Mouse (Mus musculus): Measurements from ENCODE around the gene Zcchc10.
"Not testable (repeated sequence)": the region's sequence is repeated elsewhere in the genome, so short reads cannot be mapped to it uniquely, and the experiment has no call there.

Gene Zcchc10

DNA sequence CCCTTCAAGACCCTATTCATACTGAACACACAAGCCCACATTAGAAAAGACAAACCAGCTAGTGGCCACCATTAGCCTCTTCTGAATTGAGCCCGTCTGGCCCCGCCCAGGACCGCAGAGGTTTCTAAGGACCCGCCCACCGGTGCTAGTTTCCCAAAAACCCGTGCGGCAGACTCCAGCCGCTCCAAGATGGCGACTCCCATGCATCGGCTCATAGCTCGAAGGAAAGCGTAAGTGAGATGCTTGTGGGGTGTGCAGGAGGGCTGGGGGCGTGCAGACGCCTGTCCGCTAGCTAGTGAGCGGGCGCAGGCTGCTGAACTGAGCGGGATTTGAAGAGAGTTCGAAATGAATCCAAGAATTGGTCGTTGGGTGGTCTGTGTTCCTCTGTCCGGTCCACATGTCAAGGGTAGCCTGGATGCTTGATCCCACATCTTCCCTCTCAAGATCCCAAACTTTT lies at the start of gene Zcchc10:
Gene Zcchc10 (plus strand): TSS at position 168 of the 457 bp plus-strand sequence.
- peak; percentile 88 for DNase-seq (ENCODE audit: inconsistent ontology term)

DNA sequence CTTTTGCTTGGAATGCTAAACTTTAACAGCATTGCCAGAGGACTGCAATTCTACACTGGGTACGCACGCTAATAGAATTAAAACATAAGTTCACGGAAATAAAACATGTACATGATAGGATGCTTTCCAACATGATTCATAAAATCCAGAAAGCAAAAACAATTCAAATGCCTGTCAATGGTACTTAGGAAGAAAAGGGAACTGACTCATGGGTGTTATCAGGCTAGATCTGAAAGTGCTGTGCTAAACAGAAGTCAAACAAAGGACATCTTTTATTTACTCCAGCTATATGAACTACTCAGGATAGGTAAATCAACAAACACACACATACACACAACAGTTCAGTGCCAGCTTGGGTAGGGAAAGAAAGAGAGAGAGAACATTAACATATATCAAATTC lies 49.1 kb upstream of the Zcchc10 start:
- DNase-seq (ENCODE audit: inconsistent ontology term) = no peak

DNA sequence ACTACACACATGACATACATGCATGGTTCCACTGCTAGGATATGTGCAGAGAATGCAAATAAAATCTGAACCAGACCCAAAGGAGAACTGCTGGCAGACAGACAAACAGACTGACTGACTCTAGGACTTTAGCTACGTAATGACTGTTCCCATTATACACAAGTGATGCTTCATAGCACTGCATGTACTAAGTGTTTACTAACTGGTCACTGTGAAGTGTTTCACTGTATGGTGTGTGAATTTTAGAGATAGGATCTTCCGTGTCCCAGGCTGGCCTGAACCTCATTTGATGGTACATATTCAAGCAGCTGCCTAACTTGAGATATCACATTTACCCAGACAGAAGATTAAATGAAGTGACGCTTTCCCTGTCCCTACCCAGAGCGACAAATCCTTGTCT lies 46.1 kb upstream of the Zcchc10 start:
- no peak for DNase-seq (ENCODE audit: inconsistent ontology term)

- no peak for DNase-seq (ENCODE audit: inconsistent ontology term)
Observed at GRCm38 (mm10) chr11:53285885-53286284, 38.6 kb upstream of the Zcchc10 start.

DNA sequence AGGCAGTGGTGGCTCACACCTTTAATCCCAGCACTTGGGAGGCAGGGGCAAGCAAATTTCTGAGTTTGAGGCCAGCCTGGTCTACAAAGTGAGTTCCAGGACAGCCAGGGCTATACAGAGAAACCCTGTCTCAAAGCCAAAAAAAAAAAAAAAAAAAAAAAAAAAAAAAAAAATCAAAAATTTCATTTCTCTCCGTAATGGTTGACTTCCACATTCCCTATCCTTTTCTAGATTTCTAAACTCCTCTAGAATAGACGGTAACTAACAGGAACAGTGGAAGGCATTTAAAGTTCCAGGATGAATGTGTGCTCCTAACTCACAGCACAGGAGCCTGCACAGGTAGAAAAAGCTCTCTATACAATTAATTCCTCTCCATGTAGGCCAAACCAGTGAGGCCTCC lies 34.3 kb upstream of the Zcchc10 start:
- DNase-seq (ENCODE audit: inconsistent ontology term) = not testable (repeated sequence)

GRCm38 (mm10) chr11:53290871-53291270 lies 33.6 kb upstream of the Zcchc10 start:
- no peak for DNase-seq (ENCODE audit: inconsistent ontology term)

- no peak for DNase-seq (ENCODE audit: inconsistent ontology term)
Observed at GRCm38 (mm10) chr11:53294441-53294840, 30.0 kb upstream of the Zcchc10 start.

GRCm38 (mm10) chr11:53296880-53297279 lies 27.6 kb upstream of the Zcchc10 start:
- no peak for DNase-seq (ENCODE audit: inconsistent ontology term)

DNA sequence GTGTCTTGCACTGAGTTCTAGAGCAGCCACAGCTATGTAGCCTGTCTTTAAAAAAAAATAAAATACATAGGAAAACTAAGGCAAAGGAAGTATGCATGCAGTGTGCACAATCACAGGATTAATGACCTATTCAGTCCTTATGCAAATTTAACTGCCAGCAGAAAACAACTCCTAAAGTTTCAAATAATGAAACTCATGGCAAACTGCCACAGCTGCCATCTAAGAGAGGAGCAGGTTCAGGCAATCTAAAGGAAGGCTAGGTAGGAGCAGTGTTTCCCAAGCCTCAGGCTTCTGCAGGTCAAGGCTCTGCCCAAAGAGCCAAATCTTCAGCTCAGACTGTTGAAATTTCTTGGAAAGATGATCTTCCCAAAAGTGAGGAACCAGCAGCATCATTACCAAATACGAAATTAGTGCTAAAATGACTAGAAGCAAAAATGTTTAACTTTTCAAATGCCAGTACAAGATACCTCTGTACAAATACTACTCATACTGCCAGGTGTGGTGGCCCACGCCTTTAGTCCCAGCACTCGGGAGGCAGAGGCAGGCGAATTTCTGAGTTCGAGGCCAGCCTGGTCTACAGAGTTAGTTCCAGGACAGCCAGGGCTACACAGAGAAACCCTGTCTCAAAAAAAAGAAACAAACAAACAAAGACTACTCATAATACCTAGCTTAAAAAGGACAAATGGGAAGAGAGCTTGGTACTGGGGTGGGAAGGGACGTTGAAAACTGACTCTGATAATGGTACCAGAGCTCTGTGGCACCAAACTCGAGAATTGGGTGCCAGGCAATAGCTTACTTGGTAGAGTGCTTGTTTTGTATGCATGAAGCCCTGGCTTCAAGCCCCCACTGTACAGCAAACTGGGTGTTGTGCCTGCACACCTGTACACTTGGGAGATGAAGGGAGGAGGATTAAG lies 26.3 kb upstream of the Zcchc10 start:
- DNase-seq (ENCODE audit: inconsistent ontology term) = no peak

DNA sequence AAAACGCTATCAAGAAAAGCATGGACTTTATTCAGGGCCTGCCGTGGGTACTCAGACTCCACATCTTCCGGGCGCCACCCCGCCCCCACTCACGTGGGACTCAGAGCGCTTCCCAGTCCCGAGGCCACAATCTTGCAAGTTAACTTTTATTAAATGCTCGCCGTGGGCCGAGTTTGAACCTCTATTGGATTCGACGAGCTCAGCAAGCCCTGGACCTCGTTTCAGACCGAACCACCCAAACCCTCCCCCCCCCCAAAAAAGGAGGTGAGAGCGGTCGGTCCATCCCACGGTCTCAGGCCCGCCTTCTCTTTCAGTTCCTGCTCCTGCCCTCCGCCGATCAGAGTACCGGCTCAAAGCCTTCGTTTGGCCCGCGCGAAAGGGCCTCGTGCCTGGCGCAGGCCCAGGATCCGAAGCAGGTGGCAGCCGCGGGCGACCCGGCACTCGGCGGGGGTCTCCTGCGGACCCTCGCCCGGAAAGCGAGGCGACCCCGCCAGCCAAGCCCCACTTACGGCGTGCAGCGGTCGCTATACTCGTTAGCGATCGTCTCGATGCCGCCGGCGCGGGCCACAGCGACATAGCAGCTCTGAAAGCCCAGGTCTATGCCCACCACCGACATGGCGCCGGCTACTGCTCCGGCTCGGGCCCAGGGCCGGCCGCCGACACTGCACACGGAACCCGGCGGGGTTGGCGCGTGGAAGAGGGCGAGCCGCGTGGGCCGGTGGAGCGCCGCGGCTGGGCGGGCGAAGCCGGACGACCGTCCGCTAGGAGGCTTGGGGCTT lies 24.7 kb upstream of the Zcchc10 start:
- DNase-seq (ENCODE audit: inconsistent ontology term) = peak; percentile 74

DNA sequence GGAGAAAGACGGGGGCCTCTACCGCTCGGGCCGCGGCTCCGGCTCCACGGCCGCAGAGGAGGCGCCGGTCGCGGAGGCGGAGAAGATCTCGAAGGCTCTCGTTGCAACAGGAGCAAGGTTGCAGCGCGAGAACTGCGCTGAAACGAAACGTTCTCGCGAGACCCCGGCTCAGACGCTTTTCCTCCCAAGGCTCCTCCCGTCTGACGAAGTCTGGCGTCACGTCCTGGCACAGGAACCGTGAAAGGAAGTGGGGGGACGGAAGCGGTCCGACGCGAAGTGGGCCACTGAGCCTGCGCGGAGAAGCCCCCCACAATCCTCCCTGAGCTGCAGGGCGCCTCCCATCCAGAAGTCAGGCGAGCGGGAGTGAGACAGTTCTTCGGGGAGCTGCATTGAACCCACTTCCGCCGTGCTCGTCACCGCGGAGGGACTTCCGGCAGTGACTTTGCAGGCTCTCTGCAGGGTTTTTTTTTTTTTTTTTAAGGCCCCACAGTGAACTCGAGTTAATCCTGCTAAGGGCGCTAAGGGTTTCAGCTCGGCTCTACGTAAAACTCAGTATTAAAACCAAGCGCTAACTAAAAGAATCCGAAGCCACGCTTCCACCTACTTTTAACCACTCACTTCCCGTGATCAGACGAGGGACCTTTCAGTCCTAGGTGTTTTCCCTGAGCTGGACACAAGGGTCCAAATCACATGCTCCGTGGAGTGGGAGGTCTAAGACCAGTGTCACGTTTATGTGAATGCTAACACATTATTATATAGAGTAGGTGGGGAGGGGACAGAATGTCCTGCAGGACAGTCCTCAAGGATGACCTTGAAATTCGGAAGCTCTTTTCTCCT lies 23.9 kb upstream of the Zcchc10 start, which contains the start of gene Hspa4:
Gene Hspa4 (minus strand): TSS at position 128 of the 837 bp plus-strand sequence.
- peak; percentile 99 for DNase-seq (ENCODE audit: inconsistent ontology term)

DNA sequence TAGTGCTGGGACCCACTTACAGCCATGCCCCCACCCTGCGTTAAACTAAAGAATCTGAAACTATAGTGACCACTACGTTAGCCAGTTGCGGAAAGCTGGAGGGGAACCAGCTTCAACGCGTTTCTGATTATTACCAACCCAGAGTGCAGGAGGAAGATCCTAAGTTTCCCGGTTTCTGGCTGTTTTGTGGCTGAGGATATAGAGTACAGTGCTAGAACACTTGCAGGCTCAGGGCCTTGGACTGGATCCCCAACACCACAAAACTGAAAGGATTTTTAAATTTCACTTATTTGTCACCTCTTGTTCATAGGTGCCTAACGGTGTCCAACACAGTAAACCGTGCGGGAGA lies 23.3 kb upstream of the Zcchc10 start:
- DNase-seq (ENCODE audit: inconsistent ontology term) = no peak

- DNase-seq (ENCODE audit: inconsistent ontology term) = no peak
Observed at GRCm38 (mm10) chr11:53304044-53304840, 20.2 kb upstream of the Zcchc10 start.

- DNase-seq (ENCODE audit: inconsistent ontology term) = peak; percentile 42
Observed at GRCm38 (mm10) chr11:53306965-53307364, 17.5 kb upstream of the Zcchc10 start.

GRCm38 (mm10) chr11:53307558-53308065 lies 16.9 kb upstream of the Zcchc10 start:
- DNase-seq (ENCODE audit: inconsistent ontology term) = peak; percentile 50

DNA sequence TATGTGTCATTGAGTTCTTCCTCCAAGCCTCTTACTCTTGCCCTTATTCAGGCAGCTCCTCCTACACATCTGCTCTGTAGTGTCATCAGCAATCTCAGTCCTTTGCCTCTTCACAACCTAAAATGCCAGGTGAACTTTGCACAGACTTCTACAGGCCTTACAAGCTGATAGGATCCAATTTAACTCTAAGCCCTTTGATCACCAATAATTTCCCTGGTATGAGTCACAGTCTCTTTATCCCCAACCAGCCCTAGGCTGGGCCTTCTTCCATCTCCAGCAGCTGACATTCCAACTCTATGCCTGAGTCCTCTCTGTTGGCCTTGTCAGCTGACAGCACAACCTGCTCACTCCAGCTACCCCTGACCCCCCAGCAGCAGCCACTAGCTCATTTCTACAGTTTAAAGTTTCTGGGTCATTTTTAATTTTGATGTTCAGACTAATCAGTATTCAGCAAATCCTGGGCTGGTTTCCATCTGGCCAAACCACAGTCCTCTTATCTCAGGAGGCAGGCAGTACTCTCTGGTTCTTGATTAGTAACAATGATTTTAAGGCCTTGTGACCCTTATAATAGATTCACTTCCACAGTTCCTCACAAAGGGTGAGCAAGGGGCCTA lies 16.1 kb upstream of the Zcchc10 start:
- peak; percentile 84 for DNase-seq (ENCODE audit: inconsistent ontology term)

GRCm38 (mm10) chr11:53308884-53309310 lies 15.6 kb upstream of the Zcchc10 start:
- peak; percentile 83 for DNase-seq (ENCODE audit: inconsistent ontology term)

GRCm38 (mm10) chr11:53311385-53311784 lies 13.1 kb upstream of the Zcchc10 start:
- no peak for DNase-seq (ENCODE audit: inconsistent ontology term)

DNA sequence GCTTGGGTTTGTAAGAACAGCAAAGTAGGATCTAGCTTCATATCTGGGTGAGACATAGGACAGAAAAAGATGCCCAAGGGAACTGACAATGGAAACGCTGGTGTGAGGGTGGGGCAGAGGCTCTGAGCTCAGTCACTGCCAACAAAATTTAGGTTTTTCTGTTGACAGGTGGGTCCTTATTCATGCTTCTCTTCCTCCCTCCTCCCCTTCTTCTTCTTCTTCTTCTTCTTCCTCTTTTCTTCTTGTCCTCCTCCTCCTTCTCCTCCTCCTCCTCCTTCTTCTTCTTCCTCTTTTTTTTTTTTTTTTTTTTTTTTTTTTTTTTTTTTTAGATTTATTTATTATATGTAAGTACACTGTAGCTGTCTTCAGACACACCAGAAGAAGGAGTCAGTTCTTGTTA lies 11.7 kb upstream of the Zcchc10 start:
- DNase-seq (ENCODE audit: inconsistent ontology term) = not testable (repeated sequence)

DNA sequence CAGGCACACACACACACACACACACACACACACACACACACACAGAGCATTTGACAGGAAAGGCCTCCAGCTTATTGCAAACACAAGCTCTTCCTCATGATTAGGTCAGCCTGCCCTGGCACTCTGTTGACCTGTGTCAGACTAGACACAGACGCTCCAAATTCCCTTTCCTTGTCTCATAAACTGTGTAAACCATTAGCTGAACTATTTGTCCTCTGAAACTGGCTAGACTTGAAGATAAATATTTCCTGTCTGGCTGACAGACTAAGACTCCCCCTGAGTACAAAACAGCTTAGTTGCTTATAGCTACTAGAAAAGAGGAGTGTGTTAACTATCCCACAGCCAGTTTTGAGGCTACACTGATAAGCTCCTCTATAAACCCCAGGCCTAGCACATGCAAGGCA lies 9.7 kb upstream of the Zcchc10 start:
- peak; percentile 50 for DNase-seq (ENCODE audit: inconsistent ontology term)

Data from Muller cell, postnatal 12 days (primary cell).